Mouse (Mus musculus): ENCODE measurements around the gene Cdc6. TPM values are rescaled to one million over a fixed set of nuclear protein-coding genes. Genes with fewer than 3 reads are reported as not detected.
A peak's percentile ranks its signal among the peaks of the same experiment; 100 is the strongest.

The Cdc6 gene
- total and polyA plus RNA-seq, 3 experiments = 0.13 to 0.32 (median 0.14) TPM

GRCm38 (mm10) chr11:98950484-98950883, 42.9 kb downstream of the Cdc6 start:
- 0 out of 2 replicates have a peak, but pooled peaks cover 2% of the 10 kb centered on the region for H3K79me2 ChIP-seq (replicated peaks; ENCODE audit: control insufficient read depth, insufficient read depth, low read length)
- no peak for TF ChIP-seq POLR2A (IDR thresholded peaks at IDR 0.05; ENCODE audit: insufficient read depth, low read depth, low read length)
- TF ChIP-seq CTCF (IDR thresholded peaks at IDR 0.05) = no peak
- no peak for TF ChIP-seq EP300 (IDR thresholded peaks at IDR 0.05; ENCODE audit: insufficient read depth, low read depth, low read length)
- DNase-seq = no peak
- peak overlapping the region; percentile 75 for H3K27ac ChIP-seq
- H3K4me3 ChIP-seq = no peak overlapping the region
- intact Hi-C loops (cut with DNase I) = loop anchor here (2.0 kb wide), 1 partner anchor 20 kb away; no protein-coding TSS in a partner anchor
- H3K9ac ChIP-seq (ENCODE audit: low read depth, low read length) = no peak overlapping the region
- peaks cover 40% of the 10 kb centered on the region for H3K4me1 ChIP-seq (ENCODE audit: control insufficient read depth, insufficient read depth, low read length)
- no peaks in the 10 kb centered on the region for H3K27me3 ChIP-seq (ENCODE audit: control insufficient read depth, insufficient read depth, low read length)
- peaks cover 6% of the 10 kb centered on the region; the same call in 1 of the 2 replicates for H3K36me3 ChIP-seq (ENCODE audit: control insufficient read depth, insufficient read depth, low read length)
- WGBS = 66% methylated on average over 9 of the region's 9 CpGs

- intact Hi-C loops (cut with DNase I) = loop anchor here (2.0 kb wide), 1 partner anchor 20 kb away; no protein-coding TSS in a partner anchor
- Histone ChIP-seq H3K79me2 (replicated peaks; ENCODE audit: control insufficient read depth, insufficient read depth, low read length) (0 out of 2 replicates have a peak, but pooled peaks cover 2% of the 10 kb centered on the region), H3K9ac (ENCODE audit: low read depth, low read length) (peak overlapping the region; percentile 62), H3K36me3 (ENCODE audit: control insufficient read depth, insufficient read depth, low read length) (peaks cover 6% of the 10 kb centered on the region; the same call in 1 of the 2 replicates), H3K4me1 (ENCODE audit: control insufficient read depth, insufficient read depth, low read length) (peaks cover 39% of the 10 kb centered on the region), H3K4me3 (0 out of 2 replicates have a peak overlapping the region, but pooled peaks have one; percentile 3), H3K27ac (peak overlapping the region; percentile 75), H3K27me3 (ENCODE audit: control insufficient read depth, insufficient read depth, low read length) (no peaks in the 10 kb centered on the region)
- WGBS = 16% methylated on average over 15 of the region's 16 CpGs
- peak; percentile 80; the same call in 1 of the 2 replicates for TF ChIP-seq EP300 (IDR thresholded peaks at IDR 0.05; ENCODE audit: insufficient read depth, low read depth, low read length)
- TF ChIP-seq CTCF (IDR thresholded peaks at IDR 0.05) = no peak
- TF ChIP-seq POLR2A (IDR thresholded peaks at IDR 0.05; ENCODE audit: insufficient read depth, low read depth, low read length) = 0 out of 2 replicates have a peak, but pooled peaks have one; percentile 40
- DNase-seq = peak; percentile 94 to 95
Measured at GRCm38 (mm10) chr11:98951026-98951906, 43.7 kb downstream of the Cdc6 start.

GRCm38 (mm10) chr11:98952111-98952510, 44.5 kb downstream of the Cdc6 start:
- WGBS = 91% methylated on average over 1 of the region's 1 CpGs
- Histone ChIP-seq H3K27ac (peak overlapping the region; percentile 75), H3K36me3 (ENCODE audit: control insufficient read depth, insufficient read depth, low read length) (peaks cover 6% of the 10 kb centered on the region; the same call in 1 of the 2 replicates), H3K4me3 (no peak overlapping the region), H3K4me1 (ENCODE audit: control insufficient read depth, insufficient read depth, low read length) (peaks cover 39% of the 10 kb centered on the region), H3K79me2 (replicated peaks; ENCODE audit: control insufficient read depth, insufficient read depth, low read length) (no peaks in the 10 kb centered on the region), H3K9ac (ENCODE audit: low read depth, low read length) (no peak overlapping the region), H3K27me3 (ENCODE audit: control insufficient read depth, insufficient read depth, low read length) (no peaks in the 10 kb centered on the region)
- DNase-seq = no peak
- no peak for TF ChIP-seq EP300 (IDR thresholded peaks at IDR 0.05; ENCODE audit: insufficient read depth, low read depth, low read length)
- TF ChIP-seq CTCF (IDR thresholded peaks at IDR 0.05) = no peak
- TF ChIP-seq POLR2A (IDR thresholded peaks at IDR 0.05; ENCODE audit: insufficient read depth, low read depth, low read length) = no peak
- intact Hi-C loops (cut with DNase I) = no loop called here

- TF ChIP-seq EP300 (IDR thresholded peaks at IDR 0.05; ENCODE audit: insufficient read depth, low read depth, low read length) (no peak), POLR2A (IDR thresholded peaks at IDR 0.05; ENCODE audit: insufficient read depth, low read depth, low read length) (no peak), CTCF (IDR thresholded peaks at IDR 0.05) (no peak)
- Histone ChIP-seq H3K27me3 (ENCODE audit: control insufficient read depth, insufficient read depth, low read length) (no peaks in the 10 kb centered on the region), H3K36me3 (ENCODE audit: control insufficient read depth, insufficient read depth, low read length) (peaks cover 6% of the 10 kb centered on the region; the same call in 1 of the 2 replicates), H3K79me2 (replicated peaks; ENCODE audit: control insufficient read depth, insufficient read depth, low read length) (no peaks in the 10 kb centered on the region), H3K9ac (ENCODE audit: low read depth, low read length) (no peak overlapping the region), H3K4me3 (no peak overlapping the region), H3K27ac (no peak overlapping the region), H3K4me1 (ENCODE audit: control insufficient read depth, insufficient read depth, low read length) (peaks cover 39% of the 10 kb centered on the region)
- intact Hi-C loops (cut with DNase I) = no loop called here
- WGBS = 55% methylated on average over 2 of the region's 2 CpGs
- DNase-seq = no peak
Measured at GRCm38 (mm10) chr11:98952736-98953135, 45.1 kb downstream of the Cdc6 start.

GRCm38 (mm10) chr11:98953361-98953760, 45.8 kb downstream of the Cdc6 start:
- no peak overlapping the region for H3K4me3 ChIP-seq
- 18% methylated on average over 2 of the region's 2 CpGs for WGBS
- peaks cover 6% of the 10 kb centered on the region; the same call in 1 of the 2 replicates for H3K36me3 ChIP-seq (ENCODE audit: control insufficient read depth, insufficient read depth, low read length)
- no peaks in the 10 kb centered on the region for H3K27me3 ChIP-seq (ENCODE audit: control insufficient read depth, insufficient read depth, low read length)
- no peak overlapping the region for H3K9ac ChIP-seq (ENCODE audit: low read depth, low read length)
- TF ChIP-seq CTCF (IDR thresholded peaks at IDR 0.05) = no peak
- no peak for TF ChIP-seq POLR2A (IDR thresholded peaks at IDR 0.05; ENCODE audit: insufficient read depth, low read depth, low read length)
- intact Hi-C loops (cut with DNase I) = no loop called here
- DNase-seq = no peak
- peaks cover 37% of the 10 kb centered on the region for H3K4me1 ChIP-seq (ENCODE audit: control insufficient read depth, insufficient read depth, low read length)
- H3K27ac ChIP-seq = no peak overlapping the region
- H3K79me2 ChIP-seq (replicated peaks; ENCODE audit: control insufficient read depth, insufficient read depth, low read length) = no peaks in the 10 kb centered on the region

Measured in heart, adult 2 months (tissue).